Mouse (Mus musculus): ENCODE results near the gene Gbp2. TPM values are rescaled to one million over a fixed set of nuclear protein-coding genes. Genes with fewer than 3 reads are reported as not detected.

Gbp2 gene
- polyA plus RNA-seq, 1 experiment: 3.9 TPM

- no peak overlapping the region for H3K27ac ChIP-seq (ENCODE audit: insufficient read depth, low read length)
- H3K4me1 ChIP-seq (ENCODE audit: control insufficient read depth, insufficient read depth, low read length): no peaks in the 10 kb centered on the region
- H3K4me3 ChIP-seq (ENCODE audit: insufficient read depth, low read length): no peak overlapping the region
- no peak for TF ChIP-seq POLR2A (IDR thresholded peaks at IDR 0.05; ENCODE audit: extremely low read depth, insufficient read depth, low read length)
- no peak for TF ChIP-seq CTCF (IDR thresholded peaks at IDR 0.05; ENCODE audit: extremely low read depth, insufficient read depth, low read length)
These were observed 54.2 kb downstream of the Gbp2 start for GRCm38 (mm10) chr3:142674607-142675006.

Other genes with a start within 250 kb of the Gbp2 start
- 18.7 and 19.9 TPM in 2 replicates for gene Pdlim5, start 224.9 kb upstream of the Gbp2 start, polyA plus RNA-seq (2012; rRNA removed)
- 2.5 and 3.0 TPM in 2 replicates for gene Gbp5, start 126.6 kb upstream of the Gbp2 start, polyA plus RNA-seq (2012; rRNA removed)
- gene Gbp7, start 90.3 kb upstream of the Gbp2 start, polyA plus RNA-seq (2012; rRNA removed): 2.2 and 2.9 TPM in 2 replicates
- gene Gbp3, start 60.6 kb upstream of the Gbp2 start, polyA plus RNA-seq (2012; rRNA removed): 9.1 and 10.0 TPM in 2 replicates
- not detected in 2 replicates for gene Gbp2b, start 25.8 kb upstream of the Gbp2 start, polyA plus RNA-seq (2012; rRNA removed)
- 7.2 and 7.3 TPM in 2 replicates for gene Kyat3, start 80.4 kb downstream of the Gbp2 start, polyA plus RNA-seq (2012; rRNA removed)
- gene Gtf2b, start 144.4 kb downstream of the Gbp2 start, polyA plus RNA-seq (2012; rRNA removed): 41.2 and 41.4 TPM in 2 replicates